Mouse (Mus musculus): ENCODE measurements at regions not wholly inside any gene's neighbourhood (a gene's known extent, or its start where the extent isn't known, plus 50 kb on each side); places are given as distances from the start of the nearest gene placed in this dataset.

- DNase-seq, result no peak
Observed at GRCm38 (mm10) chr12:112336691-112337295, 152.5 kb upstream of the A530016L24Rik start.

- no peak for DNase-seq
Observed at GRCm38 (mm10) chr12:112337443-112337842, 151.8 kb upstream of the A530016L24Rik start.

- DNase-seq, result no peak
Observed at GRCm38 (mm10) chr12:112338976-112339375, 150.3 kb upstream of the A530016L24Rik start.

GRCm38 (mm10) chr12:112339481-112340179 is 149.6 kb upstream of the A530016L24Rik start:
- DNase-seq, result no peak

- DNase-seq, result no peak
Observed at GRCm38 (mm10) chr12:112340248-112340647, 149.0 kb upstream of the A530016L24Rik start.

- no peak for DNase-seq
Observed at GRCm38 (mm10) chr12:112341726-112342469, 147.3 kb upstream of the A530016L24Rik start.

GRCm38 (mm10) chr12:112343064-112343463 is 146.2 kb upstream of the A530016L24Rik start:
- no peak for DNase-seq

- DNase-seq, result peak; percentile 55
Observed at GRCm38 (mm10) chr12:112344285-112344684, 145.0 kb upstream of the A530016L24Rik start.

GRCm38 (mm10) chr12:112345797-112346196 is 143.5 kb upstream of the A530016L24Rik start:
- no peak for DNase-seq

GRCm38 (mm10) chr12:112348116-112348515 is 141.1 kb upstream of the A530016L24Rik start:
- no peak for DNase-seq

- no peak for DNase-seq
Observed at GRCm38 (mm10) chr12:112349676-112350318, 139.5 kb upstream of the A530016L24Rik start.

GRCm38 (mm10) chr12:112350733-112351132 is 138.5 kb upstream of the A530016L24Rik start:
- no peak for DNase-seq

GRCm38 (mm10) chr12:112363349-112363748 is 125.9 kb upstream of the A530016L24Rik start:
- no peak for DNase-seq

- DNase-seq, result no peak
Observed at GRCm38 (mm10) chr12:112367221-112367620, 122.0 kb upstream of the A530016L24Rik start.

- no peak for DNase-seq
Observed at GRCm38 (mm10) chr12:112368112-112368511, 121.1 kb upstream of the A530016L24Rik start.

GRCm38 (mm10) chr12:112369581-112370371 is 119.5 kb upstream of the A530016L24Rik start:
- DNase-seq, result no peak

GRCm38 (mm10) chr12:112372234-112373050 is 116.8 kb upstream of the A530016L24Rik start:
- no peak for DNase-seq

- DNase-seq, result no peak
Observed at GRCm38 (mm10) chr12:112373966-112374365, 115.3 kb upstream of the A530016L24Rik start.

- no peak for DNase-seq
Observed at GRCm38 (mm10) chr12:112376236-112376635, 113.0 kb upstream of the A530016L24Rik start.

- DNase-seq, result no peak
Observed at GRCm38 (mm10) chr12:112376701-112377100, 112.5 kb upstream of the A530016L24Rik start.

- DNase-seq, result no peak
Observed at GRCm38 (mm10) chr12:112378482-112379243, 110.6 kb upstream of the A530016L24Rik start.
